Mouse (Mus musculus): ENCODE measurements around the gene Tpbgl.

DNA sequence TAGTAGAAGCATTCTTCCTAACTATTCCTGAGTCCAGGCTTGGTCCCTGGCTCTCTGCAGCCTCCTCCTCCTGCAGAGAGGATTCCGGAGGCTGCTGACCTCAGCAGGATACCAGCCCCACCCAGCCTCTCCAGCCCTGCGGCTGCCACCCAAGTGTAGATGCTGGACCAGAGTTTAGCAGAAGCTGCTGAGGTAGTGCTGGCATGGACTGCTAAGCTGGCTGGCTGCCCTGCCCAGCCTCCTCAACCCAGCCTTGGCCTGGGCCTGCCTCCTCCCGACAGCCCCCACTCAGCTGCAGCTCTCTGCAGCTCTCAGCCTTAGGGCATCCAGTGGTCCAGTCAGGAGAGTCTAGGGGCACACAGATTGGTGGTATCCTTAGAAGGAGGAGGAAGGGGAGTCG is 14.3 kb upstream of the Tpbgl start:
- TF ChIP-seq CTCF (IDR thresholded peaks at IDR 0.05; ENCODE audit: insufficient read depth, low read length) (no peak), POLR2A (IDR thresholded peaks at IDR 0.05; ENCODE audit: borderline replicate concordance, extremely low read depth, low read depth, low read length) (no peak)
